Mouse (Mus musculus): ENCODE measurements around the gene Cdc42se1. TPM values are rescaled to one million over a fixed set of nuclear protein-coding genes. Genes with fewer than 3 reads are reported as not detected.

Cdc42se1 gene
- total and polyA plus RNA-seq, 3 experiments: 55.3 to 128 (median 71.1) TPM

- TF ChIP-seq TCF12 (IDR thresholded peaks at IDR 0.05; ENCODE audit: low read depth, low read length): peak; percentile 61
- TF ChIP-seq NRF1 (IDR thresholded peaks at IDR 0.05; ENCODE audit: low read depth, low read length): peak; percentile 46; the same call in 1 of the 2 replicates
- TF ChIP-seq TBP (conservative IDR thresholded peaks at IDR 0.05; ENCODE audit: low read depth, low read length): peak; percentile 68; the same call in 1 of the 2 replicates
- peak; percentile 85 for TF ChIP-seq ELF1 (IDR thresholded peaks at IDR 0.05; ENCODE audit: low read depth, low read length)
- TF ChIP-seq BHLHE40 (IDR thresholded peaks at IDR 0.05; ENCODE audit: low read depth, low read length): 0 out of 2 replicates have a peak, but pooled peaks have one; percentile 21
- no peak; the same call in 1 of the 2 replicates for TF ChIP-seq MEF2A (IDR thresholded peaks at IDR 0.05; ENCODE audit: borderline replicate concordance, low read depth, low read length)
- TF ChIP-seq ZC3H11A (IDR thresholded peaks at IDR 0.05; ENCODE audit: low read depth, low read length): no peak
- peak; percentile 78; the same call in 1 of the 2 replicates for TF ChIP-seq MYC (IDR thresholded peaks at IDR 0.05; ENCODE audit: low read depth, low read length)
- no peak for TF ChIP-seq POLR2AphosphoS2 (IDR thresholded peaks at IDR 0.05; ENCODE audit: low read depth, low read length)
- peak; percentile 33; the same call in 1 of the 2 replicates for TF ChIP-seq MAX (IDR thresholded peaks at IDR 0.05; ENCODE audit: low read length)
- no peak for TF ChIP-seq JUND (conservative IDR thresholded peaks at IDR 0.05; ENCODE audit: low read depth, low read length)
Observed at GRCm38 (mm10) chr3:95281216-95282126, 52.9 kb downstream of the Cdc42se1 start, which contains the start of the genes Mindy1 and Prune1 (continued).

DNA sequence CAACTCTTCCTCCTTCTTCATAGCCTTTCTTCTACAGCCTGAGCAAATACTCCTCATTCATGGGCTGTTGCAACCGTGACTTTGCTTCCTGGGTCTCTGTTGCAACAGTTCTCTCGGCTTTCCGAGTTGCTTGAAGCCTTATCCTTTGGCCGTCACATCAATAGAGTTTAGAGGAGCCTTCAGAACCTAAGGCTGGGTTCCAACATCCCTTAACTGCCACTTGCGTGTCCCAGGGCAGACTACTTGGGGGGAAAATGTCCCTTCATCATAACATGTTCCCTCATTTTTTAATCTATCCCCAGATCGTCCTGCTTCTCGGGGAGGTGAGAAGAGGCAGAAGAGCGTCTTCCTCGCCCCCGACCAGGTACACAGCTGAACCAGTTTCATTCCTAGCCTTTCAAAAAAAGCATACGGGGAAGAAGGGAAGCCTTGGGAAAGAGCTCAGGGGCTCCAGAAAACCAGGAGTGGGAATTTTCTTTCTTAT lies 53.9 kb downstream of the Cdc42se1 start:
- Histone ChIP-seq H3K4me3 (replicated peaks in 1 of 3; ENCODE audit: low read depth in 2 of 3, low read length in 2 of 3, poor library complexity in 1 of 3) (peak overlapping the region; percentile 68 to 86 (median 75)), H3K9me3 (replicated peaks; ENCODE audit: low read length) (no peaks in the 10 kb centered on the region)
- TF ChIP-seq TBP (conservative IDR thresholded peaks at IDR 0.05; ENCODE audit: low read depth, low read length) (peak; percentile 40; the same call in 1 of the 2 replicates), SMC3 (IDR thresholded peaks at IDR 0.05; ENCODE audit: low read depth, low read length) (no peak)

GRCm38 (mm10) chr3:95282865-95283588 lies 54.5 kb downstream of the Cdc42se1 start:
- Histone ChIP-seq H3K9me3 (replicated peaks; ENCODE audit: low read length) (no peaks in the 10 kb centered on the region), H3K4me1 (ENCODE audit: control insufficient read depth in 1 of 2, insufficient read depth in 2 of 2) (peaks cover 0 to 22% of the 10 kb centered on the region in 2 experiments; a peak in 2 of 4 replicates), H3K79me2 (replicated peaks; ENCODE audit: control insufficient read depth, extremely low read depth, insufficient read depth, poor library complexity, severe bottlenecking) (0 out of 2 replicates have a peak, but pooled peaks cover 2% of the 10 kb centered on the region), H3K36me3 (replicated peaks in 1 of 2; ENCODE audit: control insufficient read depth in 1 of 2, insufficient read depth in 1 of 2, low read length in 1 of 2) (peaks cover 2 to 7% of the 10 kb centered on the region in 2 experiments), H3K9ac (ENCODE audit: insufficient read depth, low read depth) (peak overlapping the region; percentile 96), H3K4me2 (ENCODE audit: insufficient read depth, low read depth, poor library complexity, severe bottlenecking) (peak overlapping the region; percentile 80), H3K27me3 (replicated peaks) (no peaks in the 10 kb centered on the region), H3K4me3 (replicated peaks in 1 of 3; ENCODE audit: low read depth in 2 of 3, low read length in 2 of 3, poor library complexity in 1 of 3) (peak overlapping the region; percentile 68 to 86 (median 75)), H3K27ac (ENCODE audit: insufficient read depth, low read depth) (peak overlapping the region; percentile 41; the same call in 1 of the 2 replicates)
- DNase-seq (ENCODE audit: extremely low read depth): peak; percentile 28
- in situ Hi-C loops (cut with MboI; ENCODE audit: low pct_ligation_motif_present, low pct_unique_long_range_greater_than_20kb, low sequenced_read_pairs): no loop called here
- dilution Hi-C loops (cut with MboI; ENCODE audit: extremely low pct_ligation_motif_present, extremely low pct_unique_long_range_greater_than_20kb, low sequenced_read_pairs): no loop called here
- TF ChIP-seq CHD2 (IDR thresholded peaks at IDR 0.05; ENCODE audit: low read length) (0 out of 2 replicates have a peak, but pooled peaks have one; percentile 23), ZMIZ1 (IDR thresholded peaks at IDR 0.05; ENCODE audit: low read depth, low read length) (0 out of 2 replicates have a peak, but pooled peaks have one; percentile 31), ZKSCAN1 (IDR thresholded peaks at IDR 0.05; ENCODE audit: borderline replicate concordance, low read depth, low read length) (no peak), SIN3A (IDR thresholded peaks at IDR 0.05; ENCODE audit: low read length) (peak; percentile 36; the same call in 1 of the 2 replicates), E2F4 (IDR thresholded peaks at IDR 0.05; ENCODE audit: insufficient replicate concordance, low read depth, low read length) (no peak), POLR2A (IDR thresholded peaks at IDR 0.05; ENCODE audit: low read depth, low read length) (0 out of 2 replicates have a peak, but pooled peaks have one; percentile 27), NELFE (IDR thresholded peaks at IDR 0.05; ENCODE audit: low read depth, low read length) (0 out of 2 replicates have a peak, but pooled peaks have one; percentile 10), ETS1 (conservative IDR thresholded peaks at IDR 0.05; ENCODE audit: low read depth, low read length) (no peak; the same call in 1 of the 2 replicates), MYC (IDR thresholded peaks at IDR 0.05; ENCODE audit: low read depth, low read length) (no peak), IRF4 (IDR thresholded peaks at IDR 0.05; ENCODE audit: low read depth, low read length) (no peak), USF2 (conservative IDR thresholded peaks at IDR 0.05; ENCODE audit: low read depth, low read length) (no peak), NRF1 (IDR thresholded peaks at IDR 0.05; ENCODE audit: low read depth, low read length) (no peak), TBP (conservative IDR thresholded peaks at IDR 0.05; ENCODE audit: low read depth, low read length) (0 out of 2 replicates have a peak, but pooled peaks have one; percentile 34), KAT2A (IDR thresholded peaks at IDR 0.05; ENCODE audit: insufficient replicate concordance, low read length) (no peak), JUND (conservative IDR thresholded peaks at IDR 0.05; ENCODE audit: low read depth, low read length) (no peak), ELF1 (IDR thresholded peaks at IDR 0.05; ENCODE audit: low read depth, low read length) (peak; percentile 74)

More for the DNA sequence above, 53.9 kb downstream of the Cdc42se1 start:
- Histone ChIP-seq H3K36me3 (replicated peaks in 1 of 2; ENCODE audit: control insufficient read depth in 1 of 2, insufficient read depth in 1 of 2, low read length in 1 of 2) (peaks cover 0 to 2% of the 10 kb centered on the region in 2 experiments), H3K27me3 (replicated peaks) (no peaks in the 10 kb centered on the region), H3K4me2 (ENCODE audit: insufficient read depth, low read depth, poor library complexity, severe bottlenecking) (peak overlapping the region; percentile 80), H3K9ac (ENCODE audit: insufficient read depth, low read depth) (peak overlapping the region; percentile 96), H3K79me2 (replicated peaks; ENCODE audit: control insufficient read depth, extremely low read depth, insufficient read depth, poor library complexity, severe bottlenecking) (0 out of 2 replicates have a peak, but pooled peaks cover 2% of the 10 kb centered on the region), H3K4me1 (ENCODE audit: control insufficient read depth in 1 of 2, insufficient read depth in 2 of 2) (peaks cover 0 to 23% of the 10 kb centered on the region in 2 experiments; a peak in 2 of 4 replicates), H3K27ac (ENCODE audit: insufficient read depth, low read depth) (peak overlapping the region; percentile 41; the same call in 1 of the 2 replicates)
- in situ Hi-C loops (cut with MboI; ENCODE audit: low pct_ligation_motif_present, low pct_unique_long_range_greater_than_20kb, low sequenced_read_pairs) (no loop called here), dilution Hi-C loops (cut with MboI; ENCODE audit: extremely low pct_ligation_motif_present, extremely low pct_unique_long_range_greater_than_20kb, low sequenced_read_pairs) (no loop called here)
- DNase-seq (ENCODE audit: extremely low read depth): peak; percentile 37
